Mouse (Mus musculus) megakaryocyte, embryonic 14.5 days (primary cell): ENCODE measurements around the gene Bcl2l13.

Experiments used
- FLI1 ChIP-seq: IDR thresholded peaks from 2 replicates; pipeline ENCODE4 v1.6.1; 2012; ENCODE audit warnings: low read length, inconsistent platforms, mixed read lengths
- GATA1 ChIP-seq: IDR thresholded peaks from 3 replicates; pipeline ENCODE4 v1.6.1; 2012; ENCODE audit warnings: mixed read lengths, low read length, inconsistent platforms, borderline replicate concordance

GRCm38 (mm10) chr6:120798019-120798418, 38.0 kb upstream of the Bcl2l13 start:
- TF ChIP-seq GATA1 (no peak), FLI1 (no peak)
